Mouse (Mus musculus) cerebellum, adult 2 months (tissue): Measurements from ENCODE around the gene Sox15.

Experiments used
- CTCF ChIP-seq: fragments of 200-500 bp; IDR thresholded peaks from 2 replicates; pipeline ENCODE4 v1.5.1; 2011; ENCODE audit warnings: low read depth, mild to moderate bottlenecking, control low read depth, low read length, moderate library complexity, borderline replicate concordance; ENCODE audit not compliant: insufficient read depth
- POLR2A ChIP-seq: fragments of 200-500 bp; IDR thresholded peaks from 2 replicates; pipeline ENCODE4 v1.6.1; 2011; ENCODE audit warnings: low read length, control low read depth, borderline replicate concordance; ENCODE audit not compliant: insufficient read depth

DNA sequence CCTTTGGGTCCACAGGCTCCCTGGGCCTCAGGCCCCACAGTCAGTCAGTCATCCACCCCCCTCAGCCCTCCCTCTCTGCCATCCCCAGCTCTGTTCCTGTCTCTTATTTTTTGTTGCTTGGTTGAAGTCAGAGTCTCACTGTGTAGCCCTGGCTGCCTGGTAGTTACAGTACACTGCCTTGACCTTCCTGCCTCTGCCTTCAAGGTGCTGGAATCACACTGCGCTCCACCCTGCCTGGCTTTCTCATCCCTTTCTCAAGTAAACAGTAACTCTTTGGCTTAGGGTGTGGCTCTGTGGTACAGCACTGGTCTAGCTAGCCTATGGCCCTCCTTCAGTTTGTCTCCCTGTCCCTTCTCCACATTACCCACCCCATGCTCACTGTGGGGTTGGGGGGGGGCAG, 34.8 kb downstream of the Sox15 start:
- TF ChIP-seq CTCF (no peak), POLR2A (no peak)
